Mouse (Mus musculus): ENCODE data around the gene Arntl. TPM values are rescaled to one million over a fixed set of nuclear protein-coding genes. Genes with fewer than 3 reads are reported as not detected.

Gene Arntl
- total and polyA plus RNA-seq, 3 experiments = 4.6 to 29.9 (median 23.8) TPM

- TF ChIP-seq TAL1 (conservative IDR thresholded peaks at IDR 0.05; ENCODE audit: low read depth, low read length) (no peak), CTCF (IDR thresholded peaks at IDR 0.05; ENCODE audit: low read depth, low read length) (no peak), POLR2AphosphoS5 (IDR thresholded peaks at IDR 0.05; ENCODE audit: insufficient replicate concordance, low read depth, low read length) (no peak), GATA1 (IDR thresholded peaks at IDR 0.05; ENCODE audit: borderline replicate concordance, low read length) (no peak), GATA2 (IDR thresholded peaks at IDR 0.05; ENCODE audit: borderline replicate concordance, low read depth, low read length) (no peak)
- no peak for DNase-seq (ENCODE audit: low spot score)
- no peak overlapping the region for H3K4me3 ChIP-seq (ENCODE audit: low read depth, low read length)
Measured at GRCm38 (mm10) chr7:113197161-113197775, 10.0 kb upstream of the Arntl start.

DNA sequence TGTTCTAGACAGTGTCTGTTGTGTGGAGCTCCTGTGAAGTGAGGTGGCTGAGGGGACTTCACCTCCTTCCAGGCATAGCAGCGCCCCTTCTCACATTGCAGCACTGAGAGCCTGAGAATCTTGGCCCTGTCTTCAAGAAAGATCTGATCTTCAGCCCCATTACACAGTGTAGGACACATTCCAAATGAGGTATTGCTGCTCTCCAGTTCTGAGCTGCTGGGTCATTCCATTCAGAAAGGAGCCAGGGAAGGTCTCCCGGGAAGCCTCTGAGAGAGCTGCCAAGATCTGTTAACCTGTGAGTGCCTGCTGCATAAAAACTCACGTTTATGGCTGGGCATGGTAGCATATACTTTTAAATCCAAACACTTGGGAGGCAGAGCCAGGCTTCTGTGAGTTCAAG, 5.7 kb upstream of the Arntl start:
- DNase-seq (ENCODE audit: low spot score) = no peak
- peaks cover 10% of the 10 kb centered on the region for H3K4me1 ChIP-seq (ENCODE audit: insufficient read depth, low read depth, low read length)
- TF ChIP-seq GATA1 (IDR thresholded peaks at IDR 0.05; ENCODE audit: borderline replicate concordance, low read length) = no peak
- TF ChIP-seq CTCF (IDR thresholded peaks at IDR 0.05; ENCODE audit: low read depth, low read length) = no peak
- no peak for TF ChIP-seq TAL1 (conservative IDR thresholded peaks at IDR 0.05; ENCODE audit: low read depth, low read length)
- TF ChIP-seq GATA2 (IDR thresholded peaks at IDR 0.05; ENCODE audit: borderline replicate concordance, low read depth, low read length) = no peak
- no peak for TF ChIP-seq POLR2AphosphoS5 (IDR thresholded peaks at IDR 0.05; ENCODE audit: insufficient replicate concordance, low read depth, low read length)
- H3K9me3 ChIP-seq (replicated peaks) = no peaks in the 10 kb centered on the region
- no peaks in the 10 kb centered on the region for H3K36me3 ChIP-seq (replicated peaks)
- no peak overlapping the region for H3K4me3 ChIP-seq (ENCODE audit: low read depth, low read length)
- H3K27me3 ChIP-seq (ENCODE audit: insufficient read depth, low read length) = peaks cover 44% of the 10 kb centered on the region
- no peak for ATAC-seq (ENCODE audit: extremely low read depth, insufficient number of reproducible peaks, low FRiP score, poor library complexity, severe bottlenecking)

More at GRCm38 (mm10) chr7:113197161-113197775, 10.0 kb upstream of the Arntl start:
- peak; percentile 54 for ATAC-seq (ENCODE audit: extremely low read depth, insufficient number of reproducible peaks, low FRiP score, poor library complexity, severe bottlenecking)
- Histone ChIP-seq H3K27me3 (ENCODE audit: insufficient read depth, low read length) (peaks cover 12% of the 10 kb centered on the region), H3K9me3 (replicated peaks) (no peaks in the 10 kb centered on the region), H3K4me1 (ENCODE audit: insufficient read depth, low read depth, low read length) (peaks cover 10% of the 10 kb centered on the region), H3K36me3 (replicated peaks) (no peaks in the 10 kb centered on the region)

- DNase-seq (ENCODE audit: low spot score) (peak; percentile 45), ATAC-seq (ENCODE audit: extremely low read depth, insufficient number of reproducible peaks, low FRiP score, poor library complexity, severe bottlenecking) (no peak)
- H3K36me3 ChIP-seq (replicated peaks) = no peaks in the 10 kb centered on the region
- H3K27me3 ChIP-seq (ENCODE audit: insufficient read depth, low read length) = peaks cover 70% of the 10 kb centered on the region
- H3K9me3 ChIP-seq (replicated peaks) = no peaks in the 10 kb centered on the region
- H3K4me3 ChIP-seq (ENCODE audit: low read depth, low read length) = peak overlapping the region; percentile 71
- TF ChIP-seq GATA2 (IDR thresholded peaks at IDR 0.05; ENCODE audit: borderline replicate concordance, low read depth, low read length) = no peak
- H3K4me1 ChIP-seq (ENCODE audit: insufficient read depth, low read depth, low read length) = peaks cover 13% of the 10 kb centered on the region
Measured at GRCm38 (mm10) chr7:113207471-113208387, 464 bp downstream of the Arntl start.

- ATAC-seq (ENCODE audit: extremely low read depth, insufficient number of reproducible peaks, low FRiP score, poor library complexity, severe bottlenecking) (no peak), DNase-seq (ENCODE audit: low spot score) (no peak)
- no peaks in the 10 kb centered on the region for H3K36me3 ChIP-seq (replicated peaks)
- peak overlapping the region; percentile 71; the same call in 1 of the 2 replicates for H3K4me3 ChIP-seq (ENCODE audit: low read depth, low read length)
- TF ChIP-seq CTCF (IDR thresholded peaks at IDR 0.05; ENCODE audit: low read depth, low read length) (no peak), GATA2 (IDR thresholded peaks at IDR 0.05; ENCODE audit: borderline replicate concordance, low read depth, low read length) (no peak), POLR2AphosphoS5 (IDR thresholded peaks at IDR 0.05; ENCODE audit: insufficient replicate concordance, low read depth, low read length) (no peak), GATA1 (IDR thresholded peaks at IDR 0.05; ENCODE audit: borderline replicate concordance, low read length) (no peak), TAL1 (conservative IDR thresholded peaks at IDR 0.05; ENCODE audit: low read depth, low read length) (no peak)
- no peaks in the 10 kb centered on the region for H3K9me3 ChIP-seq (replicated peaks)
- H3K4me1 ChIP-seq (ENCODE audit: insufficient read depth, low read depth, low read length) = peaks cover 13% of the 10 kb centered on the region
- peaks cover 65% of the 10 kb centered on the region for H3K27me3 ChIP-seq (ENCODE audit: insufficient read depth, low read length)
Measured at GRCm38 (mm10) chr7:113208388-113208753, 1.1 kb downstream of the Arntl start.

GRCm38 (mm10) chr7:113210441-113210840, 3.2 kb downstream of the Arntl start:
- Histone ChIP-seq H3K9me3 (replicated peaks) (no peaks in the 10 kb centered on the region), H3K4me3 (ENCODE audit: low read depth, low read length) (no peak overlapping the region), H3K4me1 (ENCODE audit: insufficient read depth, low read depth, low read length) (peaks cover 13% of the 10 kb centered on the region), H3K27me3 (ENCODE audit: insufficient read depth, low read length) (peaks cover 52% of the 10 kb centered on the region), H3K36me3 (replicated peaks) (no peaks in the 10 kb centered on the region)
- no peak for ATAC-seq (ENCODE audit: extremely low read depth, insufficient number of reproducible peaks, low FRiP score, poor library complexity, severe bottlenecking)
- TF ChIP-seq CTCF (IDR thresholded peaks at IDR 0.05; ENCODE audit: low read depth, low read length) = no peak
- TF ChIP-seq GATA2 (IDR thresholded peaks at IDR 0.05; ENCODE audit: borderline replicate concordance, low read depth, low read length) = no peak
- TF ChIP-seq POLR2AphosphoS5 (IDR thresholded peaks at IDR 0.05; ENCODE audit: insufficient replicate concordance, low read depth, low read length) = no peak
- TF ChIP-seq TAL1 (conservative IDR thresholded peaks at IDR 0.05; ENCODE audit: low read depth, low read length) = no peak
- no peak for TF ChIP-seq GATA1 (IDR thresholded peaks at IDR 0.05; ENCODE audit: borderline replicate concordance, low read length)
- DNase-seq (ENCODE audit: low spot score) = no peak

Measured in G1E (cell line).